Mouse (Mus musculus): ENCODE results near the gene Rdm1. TPM values are rescaled to one million over a fixed set of nuclear protein-coding genes. Genes with fewer than 3 reads are reported as not detected.
"Not testable (repeated sequence)": the region's sequence is repeated elsewhere in the genome, so short reads cannot be mapped to it uniquely, and the experiment has no call there.

Rdm1 gene
- polyA plus RNA-seq, 1 experiment from 2014 or later: 38.5 TPM

DNA sequence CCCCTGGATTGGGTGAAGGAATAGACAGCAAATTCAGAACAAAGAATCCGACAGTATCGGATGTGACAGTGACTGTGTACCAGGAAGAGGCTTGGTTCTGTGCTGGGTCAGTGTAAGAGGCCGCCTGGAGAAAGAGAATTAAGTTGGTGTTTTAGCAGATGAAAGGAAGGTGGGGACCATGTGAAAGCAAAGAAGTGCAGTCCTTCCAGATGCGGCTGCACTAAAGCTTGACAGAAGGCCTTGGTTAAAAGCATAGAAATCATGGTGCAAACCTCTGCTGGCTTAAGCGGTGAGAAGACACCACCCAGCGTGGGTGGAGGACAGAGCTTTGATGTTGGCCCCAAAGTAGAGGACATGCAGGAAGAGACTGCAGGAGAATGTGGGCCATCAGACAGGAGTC is 13.4 kb upstream of the Rdm1 start:
- H3K36me3 ChIP-seq (ENCODE audit: control insufficient read depth, insufficient read depth, low read length): no peaks in the 10 kb centered on the region
- ATAC-seq: no peak
- H3K27ac ChIP-seq (ENCODE audit: low read depth, low read length): 0 out of 2 replicates have a peak overlapping the region, but pooled peaks have one; percentile 18
- DNase-seq (ENCODE audit: low spot score): no peak
- H3K4me3 ChIP-seq (ENCODE audit: low read depth, low read length): no peak overlapping the region
- no peaks in the 10 kb centered on the region for H3K27me3 ChIP-seq (replicated peaks; ENCODE audit: control insufficient read depth, insufficient read depth, low read length)
- H3K9me3 ChIP-seq (replicated peaks; ENCODE audit: control insufficient read depth, low read length): no peaks in the 10 kb centered on the region
- 78% methylated on average over 6 of the region's 6 CpGs for WGBS
- H3K4me2 ChIP-seq (ENCODE audit: low read length): no peak overlapping the region
- peaks cover 20% of the 10 kb centered on the region for H3K4me1 ChIP-seq (ENCODE audit: control insufficient read depth, insufficient read depth, low read length)
- H3K9ac ChIP-seq (ENCODE audit: low read length): no peak overlapping the region

DNA sequence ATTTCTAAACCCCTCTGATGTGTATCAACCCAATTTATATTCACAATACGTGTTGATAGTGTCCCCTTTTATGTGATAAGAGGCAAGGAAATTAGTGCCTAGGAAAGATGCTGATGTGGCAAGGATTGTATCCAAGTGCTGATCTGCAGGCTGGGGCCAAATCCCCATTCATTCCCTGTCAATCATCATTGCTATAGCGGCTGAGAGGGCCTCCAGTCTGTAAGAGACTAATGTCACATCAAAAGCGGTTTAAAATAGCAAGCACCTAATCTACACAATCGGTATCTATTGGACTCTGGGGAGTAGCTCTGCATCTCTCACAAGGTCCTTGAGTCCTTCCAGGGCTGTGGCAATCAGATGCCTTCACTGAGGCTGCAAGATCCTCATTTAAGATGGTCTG is 12.9 kb upstream of the Rdm1 start:
- ATAC-seq (no peak), DNase-seq (ENCODE audit: low spot score) (peak; percentile 28)
- Histone ChIP-seq H3K4me2 (ENCODE audit: low read length) (no peak overlapping the region), H3K9ac (ENCODE audit: low read length) (no peak overlapping the region), H3K4me3 (ENCODE audit: low read depth, low read length) (no peak overlapping the region), H3K36me3 (ENCODE audit: control insufficient read depth, insufficient read depth, low read length) (no peaks in the 10 kb centered on the region), H3K4me1 (ENCODE audit: control insufficient read depth, insufficient read depth, low read length) (peaks cover 20% of the 10 kb centered on the region), H3K9me3 (replicated peaks; ENCODE audit: control insufficient read depth, low read length) (no peaks in the 10 kb centered on the region), H3K27me3 (replicated peaks; ENCODE audit: control insufficient read depth, insufficient read depth, low read length) (no peaks in the 10 kb centered on the region), H3K27ac (ENCODE audit: low read depth, low read length) (peak overlapping the region; percentile 18; the same call in 1 of the 2 replicates)
- WGBS: 14% methylated on average over 4 of the region's 4 CpGs

DNA sequence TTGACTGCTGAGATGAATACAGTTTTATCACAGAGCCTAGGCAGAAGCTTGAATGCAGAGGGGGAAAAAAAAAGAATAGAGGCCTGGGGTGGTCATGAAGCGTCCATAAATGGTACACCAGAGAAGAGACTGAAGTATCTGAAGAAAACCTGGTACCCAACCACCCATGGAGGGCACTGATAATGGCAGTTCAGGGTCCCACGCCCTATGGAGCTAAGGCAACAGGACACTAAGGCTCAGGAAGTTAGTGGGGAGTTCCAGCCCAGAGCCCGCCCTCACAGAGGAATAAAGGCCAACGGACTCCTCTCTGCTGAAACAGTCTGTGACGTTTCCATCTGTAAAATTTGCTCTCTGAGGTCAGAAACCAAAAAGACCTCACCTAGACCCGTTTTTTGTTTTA is 11.6 kb upstream of the Rdm1 start:
- ATAC-seq (no peak), DNase-seq (ENCODE audit: low spot score) (no peak)
- WGBS: 90% methylated on average over 6 of the region's 6 CpGs

GRCm38 (mm10) chr11:101616104-101616503 is 10.9 kb upstream of the Rdm1 start:
- ATAC-seq (no peak), DNase-seq (ENCODE audit: low spot score) (no peak)
- no peaks in the 10 kb centered on the region for H3K9me3 ChIP-seq (replicated peaks; ENCODE audit: control insufficient read depth, low read length)
- H3K4me3 ChIP-seq (ENCODE audit: low read depth, low read length): no peak overlapping the region
- no peak overlapping the region for H3K9ac ChIP-seq (ENCODE audit: low read length)
- no peak overlapping the region for H3K4me2 ChIP-seq (ENCODE audit: low read length)
- H3K27ac ChIP-seq (ENCODE audit: low read depth, low read length): peak overlapping the region; percentile 9; the same call in 1 of the 2 replicates
- WGBS: 94% methylated on average over 8 of the region's 8 CpGs
- H3K36me3 ChIP-seq (ENCODE audit: control insufficient read depth, insufficient read depth, low read length): no peaks in the 10 kb centered on the region
- H3K27me3 ChIP-seq (replicated peaks; ENCODE audit: control insufficient read depth, insufficient read depth, low read length): no peaks in the 10 kb centered on the region
- H3K4me1 ChIP-seq (ENCODE audit: control insufficient read depth, insufficient read depth, low read length): peaks cover 20% of the 10 kb centered on the region

More for the DNA sequence above, 11.6 kb upstream of the Rdm1 start:
- Histone ChIP-seq H3K9ac (ENCODE audit: low read length) (no peak overlapping the region), H3K4me2 (ENCODE audit: low read length) (no peak overlapping the region), H3K27me3 (replicated peaks; ENCODE audit: control insufficient read depth, insufficient read depth, low read length) (no peaks in the 10 kb centered on the region), H3K27ac (ENCODE audit: low read depth, low read length) (no peak overlapping the region), H3K36me3 (ENCODE audit: control insufficient read depth, insufficient read depth, low read length) (no peaks in the 10 kb centered on the region), H3K4me3 (ENCODE audit: low read depth, low read length) (no peak overlapping the region), H3K9me3 (replicated peaks; ENCODE audit: control insufficient read depth, low read length) (no peaks in the 10 kb centered on the region), H3K4me1 (ENCODE audit: control insufficient read depth, insufficient read depth, low read length) (peaks cover 20% of the 10 kb centered on the region)

DNA sequence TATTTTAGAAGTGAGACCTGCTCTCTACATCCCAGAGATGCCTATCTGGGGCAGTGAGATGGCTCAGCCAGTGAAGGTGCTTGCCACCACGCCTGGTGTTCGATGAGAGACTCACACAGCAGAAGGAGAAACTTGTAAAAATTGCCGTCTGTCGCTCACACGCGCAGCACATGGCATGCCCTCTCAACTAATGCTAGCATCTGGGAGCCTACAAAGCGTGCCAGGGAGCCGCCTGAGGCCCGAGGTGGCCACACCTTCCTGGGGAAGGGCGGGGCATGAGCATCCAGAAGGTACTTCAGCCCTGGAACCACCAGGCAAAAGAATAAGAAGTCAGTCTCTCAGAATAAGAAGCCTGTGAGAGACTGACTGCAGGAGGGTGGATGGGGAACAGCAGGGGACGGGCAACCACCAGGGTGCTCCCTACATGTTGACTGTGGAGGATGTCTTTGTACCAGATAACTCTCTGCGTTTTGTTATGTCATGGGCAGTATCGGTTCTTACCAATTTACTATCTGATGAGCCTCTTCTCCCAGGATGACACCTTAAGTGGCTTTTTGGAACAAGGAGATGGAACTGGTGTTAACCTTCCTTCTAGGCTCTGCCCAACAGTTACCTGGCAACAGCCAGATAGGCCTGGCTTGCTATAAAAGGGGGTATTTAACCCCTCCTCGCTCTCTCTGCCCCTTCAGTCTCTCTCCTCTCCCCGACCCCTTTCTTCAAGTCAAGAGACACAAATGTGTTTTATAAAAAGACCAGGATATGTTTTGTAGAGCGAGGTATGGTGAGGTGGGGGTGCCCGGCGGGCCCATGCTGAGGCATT is 9.8 kb upstream of the Rdm1 start:
- Histone ChIP-seq H3K4me2 (ENCODE audit: low read length) (peak overlapping the region; percentile 31), H3K4me1 (ENCODE audit: control insufficient read depth, insufficient read depth, low read length) (peaks cover 20% of the 10 kb centered on the region), H3K27me3 (replicated peaks; ENCODE audit: control insufficient read depth, insufficient read depth, low read length) (no peaks in the 10 kb centered on the region), H3K27ac (ENCODE audit: low read depth, low read length) (peak overlapping the region; percentile 83), H3K4me3 (ENCODE audit: low read depth, low read length) (no peak overlapping the region), H3K36me3 (ENCODE audit: control insufficient read depth, insufficient read depth, low read length) (no peaks in the 10 kb centered on the region), H3K9ac (ENCODE audit: low read length) (no peak overlapping the region), H3K9me3 (replicated peaks; ENCODE audit: control insufficient read depth, low read length) (no peaks in the 10 kb centered on the region)
- DNase-seq (ENCODE audit: low spot score): peak; percentile 87
- WGBS: 16% methylated on average over 18 of the region's 18 CpGs
- peak; percentile 81 for ATAC-seq

DNA sequence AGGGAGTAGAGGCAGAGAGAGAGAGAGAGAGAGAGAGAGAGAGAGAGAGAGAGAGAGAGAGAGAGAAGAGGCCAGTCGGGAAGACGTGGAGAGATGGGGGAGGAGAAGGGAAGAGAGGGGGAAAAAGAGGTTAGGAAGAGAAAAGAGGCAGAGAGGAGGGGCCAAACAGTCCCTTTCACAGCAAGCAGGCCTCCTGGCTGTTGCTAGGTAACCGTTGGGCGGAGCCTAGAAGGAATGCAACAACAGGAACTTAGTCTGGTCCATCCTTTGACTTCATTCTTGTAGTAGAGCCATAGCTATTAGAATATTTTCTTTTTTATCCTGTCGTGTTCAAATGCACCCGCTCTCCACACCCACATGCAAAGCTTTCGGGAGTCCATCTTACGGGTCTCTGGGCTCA is 9.1 kb upstream of the Rdm1 start:
- Histone ChIP-seq H3K9me3 (replicated peaks; ENCODE audit: control insufficient read depth, low read length) (no peaks in the 10 kb centered on the region), H3K9ac (ENCODE audit: low read length) (no peak overlapping the region), H3K4me2 (ENCODE audit: low read length) (peak overlapping the region; percentile 31), H3K27ac (ENCODE audit: low read depth, low read length) (peak overlapping the region; percentile 83), H3K27me3 (replicated peaks; ENCODE audit: control insufficient read depth, insufficient read depth, low read length) (no peaks in the 10 kb centered on the region), H3K4me1 (ENCODE audit: control insufficient read depth, insufficient read depth, low read length) (peaks cover 20% of the 10 kb centered on the region), H3K4me3 (ENCODE audit: low read depth, low read length) (no peak overlapping the region), H3K36me3 (ENCODE audit: control insufficient read depth, insufficient read depth, low read length) (no peaks in the 10 kb centered on the region)
- peak; percentile 92 for DNase-seq (ENCODE audit: low spot score)
- ATAC-seq: peak; percentile 63
- WGBS: 5% methylated on average over 7 of the region's 8 CpGs

- no peak for ATAC-seq
- Histone ChIP-seq H3K27me3 (replicated peaks; ENCODE audit: control insufficient read depth, insufficient read depth, low read length) (no peaks in the 10 kb centered on the region), H3K4me2 (ENCODE audit: low read length) (no peak overlapping the region), H3K9ac (ENCODE audit: low read length) (no peak overlapping the region), H3K9me3 (replicated peaks; ENCODE audit: control insufficient read depth, low read length) (no peaks in the 10 kb centered on the region), H3K36me3 (ENCODE audit: control insufficient read depth, insufficient read depth, low read length) (no peaks in the 10 kb centered on the region), H3K4me3 (ENCODE audit: low read depth, low read length) (no peak overlapping the region), H3K27ac (ENCODE audit: low read depth, low read length) (no peak overlapping the region), H3K4me1 (ENCODE audit: control insufficient read depth, insufficient read depth, low read length) (peaks cover 19% of the 10 kb centered on the region)
- DNase-seq (ENCODE audit: low spot score): no peak
- WGBS: 67% methylated on average over 3 of the region's 3 CpGs
These were observed 8.4 kb upstream of the Rdm1 start for GRCm38 (mm10) chr11:101618596-101618995.

GRCm38 (mm10) chr11:101620022-101620655 is 6.9 kb upstream of the Rdm1 start:
- not testable (repeated sequence) for DNase-seq (ENCODE audit: low spot score); H3K27ac ChIP-seq (ENCODE audit: low read depth, low read length)

DNA sequence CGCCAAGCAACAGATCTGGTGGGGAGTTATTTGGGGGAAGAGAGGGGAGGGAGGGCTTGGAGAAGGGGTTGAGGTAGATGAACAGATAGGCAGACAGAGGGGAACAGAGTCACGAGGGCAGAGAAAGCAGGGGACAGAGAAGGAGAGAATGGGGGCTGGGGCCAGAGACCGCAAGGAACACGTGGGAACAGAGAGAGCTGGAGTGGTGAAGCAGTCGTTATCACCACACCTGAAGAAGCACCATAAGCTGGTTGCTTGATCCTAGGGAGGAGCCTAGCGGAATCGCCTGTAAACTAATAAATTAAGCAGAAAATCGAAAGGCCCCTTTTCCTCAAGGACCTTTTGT is 373 bp upstream of the Rdm1 start:
- Histone ChIP-seq H3K9ac (ENCODE audit: low read length) (peak overlapping the region; percentile 49; the same call in 1 of the 2 replicates), H3K4me2 (ENCODE audit: low read length) (peak overlapping the region; percentile 79), H3K36me3 (ENCODE audit: control insufficient read depth, insufficient read depth, low read length) (no peaks in the 10 kb centered on the region), H3K27ac (ENCODE audit: low read depth, low read length) (peak overlapping the region; percentile 81), H3K9me3 (replicated peaks; ENCODE audit: control insufficient read depth, low read length) (no peaks in the 10 kb centered on the region), H3K4me3 (ENCODE audit: low read depth, low read length) (peak overlapping the region; percentile 22), H3K4me1 (ENCODE audit: control insufficient read depth, insufficient read depth, low read length) (no peaks in the 10 kb centered on the region), H3K27me3 (replicated peaks; ENCODE audit: control insufficient read depth, insufficient read depth, low read length) (no peaks in the 10 kb centered on the region)
- WGBS: 5% methylated on average over 8 of the region's 8 CpGs
- peak; percentile 22 for ATAC-seq
- DNase-seq (ENCODE audit: low spot score): no peak

More at GRCm38 (mm10) chr11:101620022-101620655, 6.9 kb upstream of the Rdm1 start:
- ATAC-seq; H3K4me3 ChIP-seq (ENCODE audit: low read depth, low read length); H3K36me3 ChIP-seq (ENCODE audit: control insufficient read depth, insufficient read depth, low read length); H3K9ac ChIP-seq (ENCODE audit: low read length); H3K9me3 ChIP-seq (replicated peaks; ENCODE audit: control insufficient read depth, low read length); H3K4me2 ChIP-seq (ENCODE audit: low read length); H3K27me3 ChIP-seq (replicated peaks; ENCODE audit: control insufficient read depth, insufficient read depth, low read length): not testable (repeated sequence)
- WGBS: 90% methylated on average over 11 of the region's 11 CpGs
- H3K4me1 ChIP-seq (ENCODE audit: control insufficient read depth, insufficient read depth, low read length): peaks cover 12% of the 10 kb centered on the region

Measured in forebrain, embryonic 14.5 days (tissue).